Mouse (Mus musculus): Measurements from ENCODE around the gene Gm973.

- TF ChIP-seq GABPA (IDR thresholded peaks at IDR 0.05; ENCODE audit: low read depth, low read length) (no peak), JUND (IDR thresholded peaks at IDR 0.05; ENCODE audit: low read depth, low read length) (no peak), POLR2A (IDR thresholded peaks at IDR 0.05; ENCODE audit: control insufficient read depth in 1 of 2, insufficient read depth in 1 of 2, low read depth in 1 of 2, low read length in 2 of 2, poor library complexity in 1 of 2) (no peak), ETS1 (IDR thresholded peaks at IDR 0.05; ENCODE audit: low read depth, low read length) (no peak), CHD1 (IDR thresholded peaks at IDR 0.05; ENCODE audit: low read depth, low read length) (no peak), ZKSCAN1 (IDR thresholded peaks at IDR 0.05; ENCODE audit: low read depth, low read length) (no peak), CTCF (IDR thresholded peaks at IDR 0.05 in 2 of 3, conservative IDR thresholded peaks at IDR 0.05 in 1 of 3; ENCODE audit: control insufficient read depth in 1 of 3, insufficient read depth in 1 of 3, low read depth in 2 of 3, low read length in 3 of 3, poor library complexity in 1 of 3, severe bottlenecking in 1 of 3) (no peak)
Observed at GRCm38 (mm10) chr1:59511566-59512270, 4.3 kb upstream of the Gm973 start.

All from MEL (cell line).